Mouse (Mus musculus) lung, postnatal 0 days (tissue): ENCODE data around the gene Slc25a29.

Source experiments
- CTCF ChIP-seq: IDR thresholded peaks from 2 replicates; pipeline ENCODE4 v1.5.1; 2016; ENCODE audit warnings: antibody characterized with exemption, mild to moderate bottlenecking
- EP300 ChIP-seq: IDR thresholded peaks from 2 replicates; pipeline ENCODE4 v1.6.1; 2016; ENCODE audit warnings: antibody characterized with exemption, mild to moderate bottlenecking, control low read depth

GRCm38 (mm10) chr12:108831966-108832643 is 3.6 kb downstream of the Slc25a29 start:
- TF ChIP-seq EP300 (peak; percentile 89), CTCF (no peak)
